ENCODE assay signal across 20 mouse cellular contexts in the genomic region with DNA sequence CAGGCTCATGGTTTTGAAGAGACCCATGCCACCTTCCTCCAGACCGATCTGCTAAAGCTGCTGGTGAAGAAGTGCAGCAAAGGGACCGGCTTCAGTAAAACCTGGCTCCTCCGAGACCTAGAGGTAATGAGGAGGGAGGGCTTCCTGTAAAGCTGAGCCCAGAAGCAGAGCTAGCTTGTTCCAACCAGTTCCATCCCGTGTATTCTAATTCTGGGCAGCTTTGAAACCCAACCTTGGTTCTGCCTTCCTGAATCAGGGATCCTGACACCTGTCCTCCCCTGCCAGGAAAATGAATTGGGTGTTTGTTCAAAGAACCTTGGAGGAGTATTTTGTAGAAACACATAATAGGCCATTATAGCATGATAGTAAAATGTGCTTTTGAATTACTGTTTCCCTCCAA. TPM values are rescaled to one million over a fixed set of nuclear protein-coding genes. Genes with fewer than 3 reads are reported as not detected.
DNase-seq lines count a peak whose midpoint lies in the region; ATAC-seq and TF ChIP-seq lines count a peak whose summit lies in the region.
"Had no signal": no experiment of that assay in that cellular context is flagged by ENCODE, and none has a peak within 500 bp of the region (broad histone marks: within the 10 kb centered on the region; RNA-seq: fewer than 3 reads in every experiment).

No protein-coding gene starts in this region.

- TF ChIP-seq CTCF in thymus, adult 2 months (IDR thresholded peaks at IDR 0.05; ENCODE audit: borderline replicate concordance, control insufficient read depth, extremely low read depth, insufficient read depth, low read length, poor library complexity) = no peak

- in situ Hi-C loops in ES-E14 (cut with MboI; ENCODE audit: low sequenced_read_pairs in 2 of 2, unreplicated experiment in 2 of 2) = no loop called here

- H3K4me2 ChIP-seq in kidney, embryonic 16.5 days (replicated peaks; ENCODE audit: low read depth, low read length) = no peak overlapping the region
- H3K4me2 ChIP-seq: embryonic facial prominence, embryonic 13.5 days; forebrain, embryonic 12.5 days; heart, embryonic 12.5 days; hindbrain, embryonic 15.5 days had no signal

- no peaks in the 10 kb centered on the region for H3K27me3 ChIP-seq in kidney, embryonic 16.5 days (ENCODE audit: insufficient read depth, low read length)
- no peaks in the 10 kb centered on the region for H3K27me3 ChIP-seq in thymus, adult 2 months (ENCODE audit: control insufficient read depth, insufficient read depth, low read length)
- H3K27me3 ChIP-seq: embryonic facial prominence, embryonic 13.5 days; forebrain, embryonic 12.5 days; heart, embryonic 12.5 days; hindbrain, embryonic 15.5 days had no signal

- no peaks in the 10 kb centered on the region for H3K9me3 ChIP-seq in kidney, embryonic 16.5 days (ENCODE audit: low read length)
- H3K9me3 ChIP-seq in ES-E14 (ENCODE audit: control insufficient read depth, insufficient read depth, low read depth, low read length) = no peaks in the 10 kb centered on the region
- H3K9me3 ChIP-seq: embryonic facial prominence, embryonic 13.5 days; forebrain, embryonic 12.5 days; heart, embryonic 12.5 days; hindbrain, embryonic 15.5 days had no signal

- H3K36me3 ChIP-seq in kidney, embryonic 16.5 days (ENCODE audit: insufficient read depth, low read length) = peaks cover 33% of the 10 kb centered on the region
- peaks cover 2% of the 10 kb centered on the region; the same call in 1 of the 2 replicates for H3K36me3 ChIP-seq in ES-E14 (ENCODE audit: control insufficient read depth, insufficient read depth, low read length, poor library complexity, severe bottlenecking)
- peaks cover 65% of the 10 kb centered on the region for H3K36me3 ChIP-seq in thymus, adult 2 months (ENCODE audit: control insufficient read depth, insufficient read depth, low read length)

- H3K4me1 ChIP-seq in kidney, embryonic 16.5 days (ENCODE audit: insufficient read depth, low read length) = no peaks in the 10 kb centered on the region
- H3K4me1 ChIP-seq in ES-E14 (ENCODE audit: control insufficient read depth in 2 of 2, insufficient read depth in 2 of 2, low read length in 2 of 2, poor library complexity in 1 of 2) = no peaks in the 10 kb centered on the region
- H3K4me1 ChIP-seq in thymus, adult 2 months (replicated peaks; ENCODE audit: control insufficient read depth, insufficient read depth, low read length) = no peaks in the 10 kb centered on the region
- H3K4me1 ChIP-seq: embryonic facial prominence, embryonic 13.5 days; forebrain, embryonic 12.5 days; hindbrain, embryonic 15.5 days had no signal

- H3K4me3 ChIP-seq in kidney, embryonic 16.5 days (ENCODE audit: low read length) = no peak overlapping the region
- H3K4me3 ChIP-seq in ES-E14 (ENCODE audit: insufficient read depth in 1 of 2, low read depth in 1 of 2, low read length in 2 of 2, poor library complexity in 1 of 2, severe bottlenecking in 1 of 2) = no peak overlapping the region
- no peak overlapping the region for H3K4me3 ChIP-seq in thymus, adult 2 months (ENCODE audit: control insufficient read depth, insufficient read depth, low read length)
- H3K4me3 ChIP-seq: embryonic facial prominence, embryonic 13.5 days; forebrain, embryonic 12.5 days; heart, embryonic 12.5 days; hindbrain, embryonic 15.5 days had no signal

- ATAC-seq in kidney, embryonic 16.5 days (ENCODE audit: low FRiP score, low TSS enrichment) = no peak
- ATAC-seq: forebrain, embryonic 16.5 days had no signal

- peak; percentile 35 for DNase-seq in kidney, adult 11 months
- DNase-seq in ES-E14 (ENCODE audit: low read depth, low spot score) = peak; percentile 56
- peak; percentile 25 to 32 for DNase-seq in kidney, adult 8-10 months
- peak; percentile 21 for DNase-seq in kidney, postnatal 14 days
- DNase-seq in MN1 (ENCODE audit: low spot score) = no peak
- DNase-seq in thymus, adult 2 months = no peak
- DNase-seq in spleen, adult 12 weeks (ENCODE audit: low spot score) = no peak
- DNase-seq: adrenal gland, adult 2 months; adrenal gland, postnatal 25 days; cerebellum, adult 18-20 months; cerebellum, adult 9-11 months; cerebellum, postnatal 36 days; gastrocnemius, postnatal 10 days; heart, postnatal 36 days had no signal

- 45% methylated on average over 4 of the region's 4 CpGs for WGBS in kidney, embryonic 16.5 days
- 94% methylated on average over 4 of the region's 4 CpGs for WGBS in thymus, adult 2 months

- H3K9ac ChIP-seq in kidney, embryonic 16.5 days (replicated peaks; ENCODE audit: low read length) = no peak overlapping the region
- no peak overlapping the region for H3K9ac ChIP-seq in ES-E14 (ENCODE audit: insufficient read depth, low read depth, low read length, poor library complexity, severe bottlenecking)
- H3K9ac ChIP-seq: embryonic facial prominence, embryonic 13.5 days; forebrain, embryonic 12.5 days; heart, embryonic 12.5 days; hindbrain, embryonic 15.5 days had no signal

- no peak for TF ChIP-seq POLR2A in thymus, adult 2 months (IDR thresholded peaks at IDR 0.05; ENCODE audit: control insufficient read depth, extremely low read depth, insufficient read depth, low read length, poor library complexity)

- H3K27ac ChIP-seq in kidney, embryonic 16.5 days (ENCODE audit: low read length) = no peak overlapping the region
- H3K27ac ChIP-seq in ES-E14 (ENCODE audit: insufficient read depth, low read depth, low read length, poor library complexity, severe bottlenecking) = no peak overlapping the region
- no peak overlapping the region for H3K27ac ChIP-seq in thymus, adult 2 months (ENCODE audit: control insufficient read depth, insufficient read depth, low read length)
- H3K27ac ChIP-seq: embryonic facial prominence, embryonic 13.5 days; forebrain, embryonic 12.5 days; hindbrain, embryonic 15.5 days had no signal

TF ChIP-seq in ES-E14, 5 proteins besides CTCF, POLR2A, EP300 and RAD21:
- no peak for TF ChIP-seq HCFC1 (IDR thresholded peaks at IDR 0.05; ENCODE audit: borderline replicate concordance, insufficient read depth, low read length)
- TF ChIP-seq ZC3H11A (IDR thresholded peaks at IDR 0.05; ENCODE audit: borderline replicate concordance, low read depth, low read length) = no peak
- no peak for TF ChIP-seq CHD2 (IDR thresholded peaks at IDR 0.05; ENCODE audit: low read depth, low read length)
- no peak for TF ChIP-seq ZNF384 (IDR thresholded peaks at IDR 0.05; ENCODE audit: low read depth, low read length)

RNA-seq across cellular contexts. Expression of gene Atp2a3, which starts 52.6 kb away (rescaled TPM):
- polyA plus RNA-seq in kidney, embryonic 16.5 days (2015; fragmentation: Nextera tagmentation; extraction: Ambion mirVana) = 5.4 and 5.9 TPM in 2 replicates
- 10.7 and 17.4 TPM in 2 replicates for total RNA-seq in ES-E14 (2012; rRNA removed)
- 478 and 539 TPM in 2 replicates for polyA plus RNA-seq in thymus, adult 2 months (2012; rRNA removed)

Comparison
In these comparisons a context has a peak if more than half of its experiments do, and no peak if none do; other contexts are left out.
1. DNase-seq: peak in kidney, adult 11 months (single experiment), ES-E14 (single experiment), kidney, adult 8-10 months (2 of 2) and kidney, postnatal 14 days (single experiment); none in MN1 (single experiment), thymus, adult 2 months (single experiment) and spleen, adult 12 weeks (single experiment).
2. RNA of gene Atp2a3, which starts 52.6 kb away (polyA plus RNA-seq): 478 to 539 TPM in thymus, adult 2 months; 5.4 to 5.9 TPM in kidney, embryonic 16.5 days; every median in the first group is over 10 times any median in the second.